ENCODE assay signal across 9 mouse cellular contexts in the genomic region with DNA sequence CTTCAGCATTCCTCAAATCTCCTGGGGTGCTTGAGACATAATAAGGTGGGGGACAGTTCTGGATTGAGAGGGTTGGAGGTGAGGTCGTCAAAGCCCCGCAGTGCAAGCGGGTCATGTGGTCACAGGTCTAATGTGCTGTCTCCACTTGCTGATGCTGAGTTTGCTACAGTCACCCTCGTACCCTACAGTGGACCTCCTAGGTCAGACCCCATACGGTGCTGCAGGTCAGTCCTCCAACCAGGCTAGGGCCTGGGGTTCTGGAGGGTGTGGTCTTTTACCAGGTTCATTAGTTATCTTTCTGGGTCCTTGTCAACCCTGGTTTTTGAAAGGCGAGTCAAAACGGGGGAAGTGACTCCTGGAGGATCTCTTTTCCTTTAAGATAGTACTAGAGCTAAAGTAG. TPM values are rescaled to one million over a fixed set of nuclear protein-coding genes. Genes with fewer than 3 reads are reported as not detected.
DNase-seq lines count a peak whose midpoint lies in the region; ATAC-seq and TF ChIP-seq lines count a peak whose summit lies in the region.
"Had no signal": no experiment of that assay in that cellular context is flagged by ENCODE, and none has a peak within 500 bp of the region (broad histone marks: within the 10 kb centered on the region; RNA-seq: fewer than 3 reads in every experiment).

No protein-coding gene starts in this region.

- 0 out of 2 replicates have a peak, but pooled peaks have one; percentile 18 for ATAC-seq in forebrain, embryonic 14.5 days
- ATAC-seq in liver, embryonic 15.5 days (ENCODE audit: insufficient read depth), result no peak
- ATAC-seq in megakaryocyte-erythroid progenitor cell, adult 5-6 weeks (replicated peaks; ENCODE audit: low FRiP score, low TSS enrichment, poor library complexity, severe bottlenecking), result no peak

- H3K9me3 ChIP-seq in forebrain, embryonic 14.5 days (replicated peaks; ENCODE audit: control insufficient read depth, low read length), result no peaks in the 10 kb centered on the region
- no peaks in the 10 kb centered on the region for H3K9me3 ChIP-seq in liver, embryonic 15.5 days (replicated peaks)

- H3K36me3 ChIP-seq in forebrain, embryonic 14.5 days (ENCODE audit: control insufficient read depth, insufficient read depth, low read length), result no peaks in the 10 kb centered on the region
- H3K36me3 ChIP-seq in liver, embryonic 15.5 days (replicated peaks), result no peaks in the 10 kb centered on the region

- no peaks in the 10 kb centered on the region for H3K27me3 ChIP-seq in forebrain, embryonic 14.5 days (replicated peaks; ENCODE audit: control insufficient read depth, insufficient read depth, low read length)
- H3K27me3 ChIP-seq in liver, embryonic 15.5 days, result no peaks in the 10 kb centered on the region

- peak overlapping the region; percentile 97 for H3K9ac ChIP-seq in forebrain, embryonic 14.5 days (ENCODE audit: low read length)
- H3K9ac ChIP-seq in liver, embryonic 15.5 days, result peak overlapping the region; percentile 92

- no peak for DNase-seq in gastrocnemius, adult 2 months
- no peak for DNase-seq in gastrocnemius, postnatal 14 days
- peak; percentile 28 for DNase-seq in ES-CJ7 (ENCODE audit: low read depth, low spot score)
- DNase-seq in forebrain, embryonic 14.5 days (ENCODE audit: low spot score), result no peak
- DNase-seq in urinary bladder, postnatal 4 days (ENCODE audit: low spot score in 2 of 2), result no peak
- DNase-seq in gastrocnemius, postnatal 36 days, result no peak

- peak overlapping the region; percentile 90 for H3K27ac ChIP-seq in gastrocnemius, adult 2 months
- peak overlapping the region; percentile 87 for H3K27ac ChIP-seq in forebrain, embryonic 14.5 days (ENCODE audit: low read depth, low read length)
- 0 out of 2 replicates have a peak overlapping the region, but pooled peaks have one; percentile 24 for H3K27ac ChIP-seq in liver, embryonic 15.5 days (replicated peaks)

- intact Hi-C loops in gastrocnemius, adult 2 months (cut with DNase I), result loop anchor here (1.0 kb wide), 1 partner anchor 64 kb away; no protein-coding TSS in a partner anchor
- intact Hi-C loops in gastrocnemius, postnatal 14 days (cut with DNase I; ENCODE audit: low total_unique reads), result no loop called here
- intact Hi-C loops in gastrocnemius, postnatal 36 days (cut with DNase I), result no loop called here

- 6% methylated on average over 7 of the region's 7 CpGs for WGBS in forebrain, embryonic 14.5 days
- 11% methylated on average over 7 of the region's 7 CpGs for WGBS in liver, embryonic 15.5 days (ENCODE audit: insufficient replicate concordance)

- peak overlapping the region; percentile 97 for H3K4me3 ChIP-seq in gastrocnemius, adult 2 months
- H3K4me3 ChIP-seq in forebrain, embryonic 14.5 days (ENCODE audit: low read depth, low read length), result peak overlapping the region; percentile 94
- peak overlapping the region; percentile 90 for H3K4me3 ChIP-seq in liver, embryonic 15.5 days (replicated peaks)

- H3K4me1 ChIP-seq in forebrain, embryonic 14.5 days (ENCODE audit: control insufficient read depth, insufficient read depth, low read length), result peaks cover 40% of the 10 kb centered on the region
- H3K4me1 ChIP-seq in liver, embryonic 15.5 days (replicated peaks), result peaks cover 91% of the 10 kb centered on the region

- H3K4me2 ChIP-seq in forebrain, embryonic 14.5 days (ENCODE audit: low read length), result peak overlapping the region; percentile 94
- peak overlapping the region; percentile 98 for H3K4me2 ChIP-seq in liver, embryonic 15.5 days

- no peak for TF ChIP-seq CTCF in gastrocnemius, adult 2 months (IDR thresholded peaks at IDR 0.05)

RNA-seq across cellular contexts. Expression of a gene that starts 0.4 kb away (rescaled TPM):
- total RNA-seq in gastrocnemius, adult 2 months (2021), result 10 to 100 TPM in 1 of 2 experiments, 1 to 10 TPM in 1; 5.8 to 11.4 TPM
- total RNA-seq in gastrocnemius, postnatal 14 days (2021), result 1 to 10 TPM; 7.2 to 8.2 TPM
- polyA plus RNA-seq in forebrain, embryonic 14.5 days (2014; fragmentation: Nextera tagmentation; extraction: Ambion mirVana), result 20.7 and 28.0 TPM in 2 replicates
- 6.3 and 7.8 TPM in 2 replicates for polyA plus RNA-seq in liver, embryonic 15.5 days (2015; fragmentation: Nextera tagmentation; extraction: Ambion mirVana)
- total RNA-seq in megakaryocyte-erythroid progenitor cell, adult 5-6 weeks (2014; fragmentation: Nextera tagmentation), result 24.9 and 41.8 TPM in 2 replicates
- total RNA-seq in megakaryocyte-erythroid progenitor cell, adult 5-6 weeks (2017), result 35.8 and 52.4 TPM in 2 replicates
- 1 to 10 TPM; 5.1 to 5.9 TPM for total RNA-seq in gastrocnemius, postnatal 36 days (2021)

RNA-seq across cellular contexts. Expression of a gene that starts 24.3 kb away (rescaled TPM):
- under 1 TPM; 0.13 to 0.28 TPM for total RNA-seq in gastrocnemius, adult 2 months (2021)
- under 1 TPM; 0.31 to 0.94 TPM for total RNA-seq in gastrocnemius, postnatal 14 days (2021)
- polyA plus RNA-seq in forebrain, embryonic 14.5 days (2014; fragmentation: Nextera tagmentation; extraction: Ambion mirVana), result 8.6 and 9.6 TPM in 2 replicates
- 0.01 and 0.08 TPM in 2 replicates for polyA plus RNA-seq in liver, embryonic 15.5 days (2015; fragmentation: Nextera tagmentation; extraction: Ambion mirVana)
- 3.8 and 7.5 TPM in 2 replicates for total RNA-seq in megakaryocyte-erythroid progenitor cell, adult 5-6 weeks (2014; fragmentation: Nextera tagmentation)
- total RNA-seq in megakaryocyte-erythroid progenitor cell, adult 5-6 weeks (2017), result 1.3 and 9.0 TPM in 2 replicates
- under 1 TPM; 0.10 to 0.37 TPM for total RNA-seq in gastrocnemius, postnatal 36 days (2021)
- total RNA-seq: CH12.LX had no signal

Comparison
In these comparisons a context has a peak if more than half of its experiments do, and no peak if none do; other contexts are left out.
1. H3K27ac ChIP-seq: peak in every context shown above with its lines; median percentile 90 in gastrocnemius, adult 2 months; 87 in forebrain, embryonic 14.5 days; 24 in liver, embryonic 15.5 days.